Mouse (Mus musculus) small intestine, adult 2 months (tissue): ENCODE measurements around the gene Slc35b2.

Experiments used
- CTCF ChIP-seq: fragments of 200-500 bp; IDR thresholded peaks from 2 replicates; pipeline ENCODE4 v1.5.1; 2012; ENCODE audit warnings: low read depth, mild to moderate bottlenecking, control low read depth, inconsistent platforms, low read length, moderate library complexity, mixed read lengths; ENCODE audit not compliant: insufficient replicate concordance, insufficient read length; ENCODE audit errors: extremely low read depth
- POLR2A ChIP-seq: fragments of 200-500 bp; IDR thresholded peaks from 2 replicates; pipeline ENCODE4 v1.6.1; 2012; ENCODE audit warnings: low read depth, mild to moderate bottlenecking, control low read depth, inconsistent platforms, low read length, moderate library complexity

- TF ChIP-seq CTCF (no peak), POLR2A (no peak)
These were observed 37.7 kb downstream of the Slc35b2 start for GRCm38 (mm10) chr17:45601325-45601724.
